Mouse (Mus musculus) neural tube, embryonic 14.5 days (tissue): ENCODE data around the gene Hdgf. TPM values are rescaled to one million over a fixed set of nuclear protein-coding genes. Genes with fewer than 3 reads are reported as not detected.
"Not testable (repeated sequence)": the region's sequence is repeated elsewhere in the genome, so short reads cannot be mapped to it uniquely, and the experiment has no call there.

Experiments used
- ATAC-seq: fragments of 200-750 bp; cut with Nextera tagmentation; 2 replicates; pipeline ENCODE4 v1.8.0; 2017; ENCODE audit warnings: low read depth, mild to moderate bottlenecking, moderate TSS enrichment, moderate library complexity
- H3K27ac ChIP-seq: fragments of 300-500 bp; sonication (generic); 2 replicates; pipeline ENCODE4 v1.5.1; 2014; ENCODE audit warnings: low read depth, mild to moderate bottlenecking, control low read depth, low read length, moderate library complexity, mixed read lengths
- H3K27me3 ChIP-seq: fragments of 300-500 bp; sonication (generic); 2 replicates; pipeline ENCODE4 v1.6.1; 2014; ENCODE audit warnings: low read length; ENCODE audit not compliant: control insufficient read depth, insufficient read depth
- H3K36me3 ChIP-seq: fragments of 300-500 bp; sonication (generic); 2 replicates; pipeline ENCODE4 v1.6.1; 2014; ENCODE audit warnings: low read length, mixed read lengths; ENCODE audit not compliant: control insufficient read depth, insufficient read depth
- H3K4me1 ChIP-seq: fragments of 300-500 bp; sonication (generic); 2 replicates; pipeline ENCODE4 v1.6.1; 2014; ENCODE audit warnings: low read length; ENCODE audit not compliant: control insufficient read depth, insufficient read depth
- H3K4me2 ChIP-seq: fragments of 300-500 bp; sonication (generic); 2 replicates; pipeline ENCODE4 v1.6.1; 2014; ENCODE audit warnings: mild to moderate bottlenecking, low read depth, low read length, control low read depth
- H3K4me3 ChIP-seq: fragments of 300-500 bp; sonication (generic); 2 replicates; pipeline ENCODE4 v1.5.1; 2014; ENCODE audit warnings: low read depth, low read length, control low read depth, mixed read lengths
- H3K9ac ChIP-seq: fragments of 300-500 bp; sonication (generic); replicated peaks from 2 replicates; pipeline ENCODE4 v1.6.1; 2014; ENCODE audit warnings: low read depth, mild to moderate bottlenecking, control low read depth, low read length, mixed read lengths
- H3K9me3 ChIP-seq: fragments of 300-500 bp; sonication (generic); 2 replicates; pipeline ENCODE4 v1.6.1; 2016; ENCODE audit warnings: low read length; ENCODE audit not compliant: control insufficient read depth
- WGBS: fragments of 180-500 bp; shearing (Covaris S2); extraction: QIAGEN DNeasy Blood & Tissue Kit; methylation state at CpG from one replicate; pipeline ENCODE4 v1.1.7; 2014; 5-methylcytosine and 5-hydroxymethylcytosine counted together
- polyA plus RNA-seq: library from polyadenylated mRNA; unstranded; fragments of >200 nt; fragmentation: Nextera tagmentation; extraction: Ambion mirVana; gene quantifications from 2 replicates; pipeline ENCODE4 v1.2.1, GENCODE M21; 2014

Gene Hdgf
- 128 and 151 TPM in 2 replicates for polyA plus RNA-seq

DNA sequence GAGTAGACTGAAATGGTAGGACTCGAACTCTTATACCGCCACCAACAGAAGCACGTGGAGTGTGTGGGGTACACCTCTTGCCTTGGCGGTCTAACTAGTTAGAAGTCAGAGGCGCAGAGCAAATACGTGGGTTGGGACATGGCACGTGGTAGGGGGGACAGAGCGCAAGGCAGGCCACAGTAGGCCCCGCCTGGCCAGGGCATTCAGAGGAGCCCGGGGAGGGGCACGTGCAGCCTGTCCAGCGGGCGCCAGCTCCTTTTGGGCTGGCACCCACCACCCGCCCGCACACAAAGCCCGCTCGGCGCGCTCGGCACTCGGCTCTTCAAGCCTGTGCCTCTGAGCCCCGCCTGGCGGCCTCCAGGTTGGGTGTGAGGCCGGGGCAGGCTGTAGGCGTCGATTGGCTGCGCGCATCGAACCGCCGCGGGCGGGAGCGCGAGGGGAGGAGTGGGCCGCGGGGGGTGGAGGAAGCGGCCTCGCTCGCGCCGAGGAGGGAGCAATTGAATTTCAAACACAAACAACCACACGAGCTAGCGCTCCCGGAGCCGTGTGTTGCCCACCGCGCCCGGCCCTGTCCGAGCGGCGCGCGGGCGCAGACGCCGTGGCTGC lies at the start of gene Hdgf:
Hdgf (plus strand) TSS at position 442 of the 606 bp plus-strand sequence.
- WGBS: under 1% methylated on average over 48 of the region's 57 CpGs
- no peaks in the 10 kb centered on the region for H3K9me3 ChIP-seq
- H3K4me1 ChIP-seq: peaks cover 29% of the 10 kb centered on the region
- no peaks in the 10 kb centered on the region for H3K36me3 ChIP-seq
- H3K27ac ChIP-seq: peak within 1 kb of the TSS; percentile 94
- peak within 1 kb of the TSS; percentile 74 for H3K9ac ChIP-seq
- peak within 1 kb of the TSS; percentile 95 for H3K4me2 ChIP-seq
- peak within 1 kb of the TSS; percentile 94 for H3K4me3 ChIP-seq
- ATAC-seq: peak; percentile 96
- H3K27me3 ChIP-seq: peaks cover 3% of the 10 kb centered on the region; the same call in 1 of the 2 replicates

DNA sequence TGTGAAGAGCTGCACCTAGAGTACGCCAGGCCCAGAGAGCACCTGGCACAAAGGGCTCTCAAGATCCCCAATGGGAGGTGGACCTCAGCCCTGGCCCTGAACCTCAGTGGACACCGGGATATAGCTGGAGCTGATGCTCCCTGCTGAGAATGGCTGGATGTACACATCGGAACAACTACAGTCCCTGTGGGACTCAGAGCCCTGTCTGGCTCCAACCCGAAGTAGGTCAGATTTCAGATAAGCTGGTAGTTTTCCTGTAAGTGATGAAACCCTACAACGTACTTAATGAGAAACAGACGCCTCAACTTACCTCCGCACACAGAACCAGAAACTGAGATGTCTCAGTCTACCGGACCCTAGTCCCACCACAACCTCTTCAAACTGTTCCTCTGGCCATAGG lies 48.5 kb upstream of the Hdgf start:
- peaks cover 40% of the 10 kb centered on the region for H3K36me3 ChIP-seq

DNA sequence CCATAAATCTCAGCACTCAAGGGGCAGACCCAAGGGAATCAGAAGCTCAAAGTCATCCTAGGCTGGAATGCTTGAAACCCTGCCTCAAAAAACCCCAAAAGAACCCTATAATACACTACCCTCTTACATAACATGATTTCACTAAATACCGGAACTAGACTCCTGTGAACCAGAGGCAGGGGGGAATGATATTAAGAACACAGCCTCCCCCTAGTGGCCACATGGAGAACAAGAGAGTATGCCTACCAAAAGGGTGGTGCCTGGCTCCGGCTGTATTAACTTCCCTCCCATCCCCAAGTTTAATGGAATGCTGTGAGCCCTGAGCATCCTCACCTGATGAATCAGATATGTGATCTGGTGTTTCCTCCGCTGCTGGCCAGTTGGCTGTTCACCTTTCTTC lies 46.3 kb upstream of the Hdgf start:
- H3K36me3 ChIP-seq: peaks cover 48% of the 10 kb centered on the region
- no peak overlapping the region for H3K4me3 ChIP-seq
- no peaks in the 10 kb centered on the region for H3K4me1 ChIP-seq
- H3K27ac ChIP-seq: no peak overlapping the region
- peak; percentile 54; the same call in 1 of the 2 replicates for ATAC-seq
- H3K9me3 ChIP-seq: no peaks in the 10 kb centered on the region
- H3K9ac ChIP-seq: no peak overlapping the region
- no peaks in the 10 kb centered on the region for H3K27me3 ChIP-seq
- 33% methylated on average over 3 of the region's 3 CpGs for WGBS
- no peak overlapping the region for H3K4me2 ChIP-seq

More for the DNA sequence above, 48.5 kb upstream of the Hdgf start:
- Histone ChIP-seq H3K27me3 (no peaks in the 10 kb centered on the region), H3K4me2 (no peak overlapping the region), H3K9ac (no peak overlapping the region), H3K4me3 (no peak overlapping the region), H3K27ac (no peak overlapping the region), H3K9me3 (no peaks in the 10 kb centered on the region), H3K4me1 (no peaks in the 10 kb centered on the region)
- 95% methylated on average over 8 of the region's 8 CpGs for WGBS
- ATAC-seq: no peak

DNA sequence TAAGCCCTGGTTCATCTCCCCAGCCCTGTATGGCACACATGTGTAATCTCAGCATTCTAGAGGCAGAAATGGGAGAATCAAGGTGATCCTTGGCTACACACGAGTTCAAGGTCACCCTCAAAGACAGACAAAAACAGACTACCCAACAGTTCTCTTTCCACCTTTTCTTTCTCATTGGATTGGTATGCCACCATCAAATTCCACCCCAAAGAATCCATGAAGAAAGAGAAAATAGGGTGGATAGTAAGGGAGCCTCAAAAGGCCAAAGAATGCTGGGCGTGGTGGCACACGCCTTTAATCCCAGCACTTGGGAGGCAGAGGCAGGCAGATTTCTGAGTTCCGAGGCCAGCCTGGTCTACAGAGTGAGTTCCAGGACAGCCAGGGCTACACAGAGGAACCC lies 42.0 kb upstream of the Hdgf start:
- H3K27ac ChIP-seq, ATAC-seq, H3K9ac ChIP-seq, H3K4me2 ChIP-seq, H3K4me3 ChIP-seq, H3K27me3 ChIP-seq, H3K9me3 ChIP-seq, H3K4me1 ChIP-seq: not testable (repeated sequence)
- H3K36me3 ChIP-seq: peaks cover 54% of the 10 kb centered on the region
- 91% methylated on average over 4 of the region's 4 CpGs for WGBS

DNA sequence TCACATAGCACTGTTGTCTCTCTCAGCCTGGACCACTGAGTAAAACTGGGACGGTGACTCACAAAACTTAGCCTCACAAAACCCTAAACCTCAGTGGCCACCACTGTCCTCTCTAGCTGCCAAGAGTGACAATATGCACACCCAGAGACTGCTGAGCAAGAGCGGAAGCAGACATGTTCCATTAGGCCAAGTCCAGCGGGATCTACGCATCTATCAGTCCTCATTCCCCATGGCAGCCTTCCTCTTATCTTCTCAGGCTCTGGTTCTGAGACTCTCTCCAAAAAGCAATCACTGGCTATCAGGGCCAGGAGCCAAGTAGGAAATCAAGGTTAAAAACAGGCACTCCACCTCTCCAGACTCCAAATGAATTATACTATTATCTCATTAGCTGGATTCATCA lies 28.4 kb upstream of the Hdgf start:
- H3K27ac ChIP-seq: no peak overlapping the region
- no peaks in the 10 kb centered on the region for H3K9me3 ChIP-seq
- 93% methylated on average over 4 of the region's 4 CpGs for WGBS
- H3K4me2 ChIP-seq: no peak overlapping the region
- no peaks in the 10 kb centered on the region for H3K4me1 ChIP-seq
- H3K4me3 ChIP-seq: no peak overlapping the region
- no peak overlapping the region for H3K9ac ChIP-seq
- peaks cover 4% of the 10 kb centered on the region; the same call in 1 of the 2 replicates for H3K36me3 ChIP-seq
- no peaks in the 10 kb centered on the region for H3K27me3 ChIP-seq
- ATAC-seq: no peak

DNA sequence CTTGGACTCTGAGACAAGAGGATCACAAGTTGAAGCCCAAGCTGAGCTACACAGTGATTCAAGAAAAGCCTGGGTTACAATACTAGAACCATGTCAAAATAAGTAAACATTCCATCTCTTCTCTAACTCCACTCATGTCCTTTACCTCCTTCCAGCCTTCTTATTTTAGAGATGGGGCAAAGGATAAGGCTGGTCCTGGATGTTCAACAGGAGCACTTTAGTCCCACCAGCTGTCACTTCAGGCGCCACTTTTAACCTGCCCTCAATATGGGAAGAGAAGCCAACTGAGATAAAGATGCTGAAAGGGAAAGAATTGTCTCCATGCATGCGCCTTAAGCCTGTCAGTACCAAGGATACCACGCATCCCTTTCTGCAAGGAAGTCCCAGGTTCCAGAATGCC lies 21.8 kb upstream of the Hdgf start:
- H3K27ac ChIP-seq: no peak overlapping the region
- peak overlapping the region; percentile 92 for H3K4me3 ChIP-seq
- 9% methylated on average over 3 of the region's 3 CpGs for WGBS
- H3K36me3 ChIP-seq: peaks cover 4% of the 10 kb centered on the region; the same call in 1 of the 2 replicates
- H3K4me2 ChIP-seq: peak overlapping the region; percentile 75
- no peak for ATAC-seq
- peak overlapping the region; percentile 93 for H3K9ac ChIP-seq
- no peaks in the 10 kb centered on the region; the same call in 1 of the 2 replicates for H3K27me3 ChIP-seq
- H3K4me1 ChIP-seq: peaks cover 10% of the 10 kb centered on the region
- no peaks in the 10 kb centered on the region for H3K9me3 ChIP-seq

DNA sequence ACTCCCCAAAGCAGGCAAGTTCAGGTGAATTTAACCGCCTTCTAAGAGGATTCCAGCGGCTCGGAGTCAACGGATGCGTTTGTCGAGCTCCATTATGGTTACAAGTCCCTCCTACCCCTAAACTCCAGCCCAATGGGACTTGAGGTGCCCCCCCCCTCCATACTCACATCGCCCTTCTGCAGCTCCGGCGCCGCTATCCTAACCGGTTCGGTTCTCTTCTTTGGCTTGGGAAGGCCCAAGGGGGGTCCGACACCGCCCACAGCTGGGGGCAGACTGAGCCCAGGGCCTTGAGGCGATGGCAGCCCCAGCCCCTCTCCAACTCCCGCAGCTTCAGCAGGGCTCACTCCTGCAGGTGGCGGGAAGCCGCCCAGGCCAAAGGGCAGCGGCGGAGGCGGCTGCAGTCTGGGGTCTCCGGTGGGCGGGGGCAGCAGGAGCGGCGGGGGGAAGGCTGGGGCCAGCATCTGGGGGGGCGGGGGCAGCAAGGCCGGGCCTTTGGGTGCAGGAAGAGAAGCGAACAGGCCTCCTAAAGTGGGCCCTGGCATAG lies 21.3 kb upstream of the Hdgf start:
- H3K9me3 ChIP-seq: no peaks in the 10 kb centered on the region
- peak overlapping the region; percentile 93 for H3K9ac ChIP-seq
- peak; percentile 1; the same call in 1 of the 2 replicates for ATAC-seq
- 0% methylated on average over 27 of the region's 28 CpGs for WGBS
- peaks cover 4% of the 10 kb centered on the region; the same call in 1 of the 2 replicates for H3K36me3 ChIP-seq
- peak overlapping the region; percentile 92 for H3K4me3 ChIP-seq
- peak overlapping the region; percentile 81 for H3K27ac ChIP-seq
- no peaks in the 10 kb centered on the region; the same call in 1 of the 2 replicates for H3K27me3 ChIP-seq
- peak overlapping the region; percentile 75 for H3K4me2 ChIP-seq
- H3K4me1 ChIP-seq: peaks cover 10% of the 10 kb centered on the region

DNA sequence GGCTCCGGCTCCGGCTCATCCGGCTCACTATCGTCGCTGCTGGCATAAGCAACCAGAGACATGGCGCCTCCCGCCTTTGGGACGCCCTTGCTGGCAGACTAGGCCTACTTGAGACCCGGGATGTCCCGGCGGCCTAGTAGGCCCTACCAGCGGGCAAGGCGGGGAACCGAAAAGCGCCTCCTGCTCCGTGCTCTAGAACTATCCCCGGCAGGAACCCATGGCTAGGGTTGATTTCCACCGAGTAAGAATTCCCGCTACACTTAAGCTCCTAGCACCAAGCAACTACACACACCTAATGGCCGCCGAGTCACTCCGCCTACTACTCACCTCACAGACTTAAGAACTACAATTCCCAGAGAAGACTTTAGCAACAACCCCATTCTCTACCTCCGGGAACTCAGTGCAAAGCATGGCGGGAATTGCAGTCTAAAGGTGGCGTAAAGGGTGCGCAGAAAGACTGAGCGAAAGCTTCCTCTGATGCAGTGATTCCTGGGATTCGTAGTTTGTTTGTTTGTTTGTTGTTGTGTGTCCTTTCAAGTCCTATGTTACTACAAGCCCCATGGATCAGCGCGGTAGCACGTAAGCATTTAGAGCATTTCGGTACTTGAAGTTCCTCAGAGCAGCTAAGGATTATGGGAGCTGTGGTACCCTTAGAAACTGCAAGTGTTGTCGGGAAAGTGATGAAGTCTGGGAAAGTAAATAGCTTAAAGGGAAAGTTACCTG lies 20.7 kb upstream of the Hdgf start, which contains the start of gene Prcc:
Prcc (minus strand) TSS at position 328 of the 723 bp plus-strand sequence.
- Histone ChIP-seq H3K9ac (peak within 1 kb of the TSS; percentile 93), H3K36me3 (peaks cover 2% of the 10 kb centered on the region; the same call in 1 of the 2 replicates), H3K4me2 (peak within 1 kb of the TSS; percentile 75), H3K27me3 (no peaks in the 10 kb centered on the region; the same call in 1 of the 2 replicates), H3K4me3 (peak within 1 kb of the TSS; percentile 92), H3K27ac (peak within 1 kb of the TSS; percentile 81), H3K9me3 (no peaks in the 10 kb centered on the region), H3K4me1 (peaks cover 10% of the 10 kb centered on the region)
- 0% methylated on average over 33 of the region's 33 CpGs for WGBS
- ATAC-seq: peak; percentile 98

DNA sequence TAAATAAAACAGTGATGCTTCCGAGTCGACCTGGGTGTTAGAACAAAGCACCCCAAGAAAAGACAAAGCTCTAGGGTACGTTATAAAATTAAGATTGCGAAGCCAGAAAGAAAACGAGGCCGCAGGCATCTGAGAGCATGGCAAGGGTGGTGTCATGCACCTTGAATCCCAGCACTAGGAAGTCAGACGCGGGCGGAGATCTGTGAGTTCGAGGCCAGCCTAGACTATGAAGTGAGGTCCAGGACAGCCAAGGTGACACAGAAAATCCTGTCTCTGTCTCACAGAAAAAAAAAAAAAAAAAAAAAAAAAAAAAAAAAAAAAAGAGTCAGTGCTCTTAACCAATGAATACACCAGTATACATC lies 20.1 kb upstream of the Hdgf start:
- H3K9ac ChIP-seq: no peak overlapping the region
- ATAC-seq: no peak
- H3K27ac ChIP-seq: no peak overlapping the region
- H3K9me3 ChIP-seq: no peaks in the 10 kb centered on the region
- peak overlapping the region; percentile 41 for H3K4me2 ChIP-seq
- WGBS: 12% methylated on average over 10 of the region's 10 CpGs
- H3K27me3 ChIP-seq: no peaks in the 10 kb centered on the region; the same call in 1 of the 2 replicates
- H3K36me3 ChIP-seq: no peaks in the 10 kb centered on the region
- peak overlapping the region; percentile 92 for H3K4me3 ChIP-seq
- H3K4me1 ChIP-seq: peaks cover 10% of the 10 kb centered on the region
